Mouse (Mus musculus): ENCODE data around the gene Paqr7.

DNA sequence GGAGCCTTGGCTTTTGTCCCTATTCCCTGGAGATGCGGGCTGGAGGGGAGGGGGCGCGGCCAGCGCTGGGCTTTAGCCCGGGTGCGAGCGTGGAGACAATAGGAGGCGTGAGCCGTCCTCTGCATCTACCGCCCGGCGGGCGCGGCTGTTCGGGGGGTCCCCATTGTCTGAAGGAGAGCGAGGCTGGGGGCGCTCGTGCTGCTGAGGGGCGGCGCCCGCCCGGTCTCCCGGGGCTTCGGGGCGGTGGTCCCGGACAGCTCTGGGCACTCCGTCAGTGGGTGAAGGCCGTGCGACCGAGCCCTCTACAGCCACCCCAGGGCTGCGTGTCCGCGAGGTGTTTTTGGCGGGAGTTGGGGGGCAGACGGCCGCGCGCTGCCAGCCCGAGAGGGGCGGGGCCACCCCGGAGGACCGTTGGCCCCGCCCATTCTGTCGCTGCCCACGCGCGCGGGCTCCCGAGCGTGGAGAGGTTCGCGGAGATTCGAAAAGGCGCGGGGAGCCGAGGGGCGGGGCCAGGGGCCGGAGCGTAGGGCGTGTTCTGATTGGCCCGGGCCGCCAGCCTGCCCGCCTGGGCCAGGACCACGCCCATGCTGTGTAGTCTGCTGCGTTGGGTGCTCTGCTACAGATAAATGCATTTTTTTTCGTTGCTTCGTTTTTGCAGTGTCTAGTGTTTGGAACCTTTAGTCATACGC, 27.8 kb upstream of the Paqr7 start:
- TF ChIP-seq CTCF (conservative IDR thresholded peaks at IDR 0.05 in 1 of 2, IDR thresholded peaks at IDR 0.05 in 1 of 2; ENCODE audit: low read depth in 2 of 2, low read length in 2 of 2) (no peak), EP300 (IDR thresholded peaks at IDR 0.05; ENCODE audit: low read length) (no peak), POLR2A (IDR thresholded peaks at IDR 0.05; ENCODE audit: low read depth, low read length) (0 out of 2 replicates have a peak, but pooled peaks have one; percentile 30), SIN3A (IDR thresholded peaks at IDR 0.05; ENCODE audit: low read length) (peak; percentile 61), SMC3 (IDR thresholded peaks at IDR 0.05; ENCODE audit: low read depth, low read length) (no peak), CHD1 (IDR thresholded peaks at IDR 0.05; ENCODE audit: low read depth, low read length) (no peak), CHD2 (IDR thresholded peaks at IDR 0.05; ENCODE audit: low read length) (no peak), ZKSCAN1 (IDR thresholded peaks at IDR 0.05; ENCODE audit: borderline replicate concordance, low read depth, low read length) (no peak), GABPA (IDR thresholded peaks at IDR 0.05; ENCODE audit: insufficient replicate concordance, low read depth, low read length) (no peak), KAT2A (IDR thresholded peaks at IDR 0.05; ENCODE audit: insufficient replicate concordance, low read length) (no peak), POLR2AphosphoS2 (IDR thresholded peaks at IDR 0.05; ENCODE audit: low read depth, low read length) (no peak), ZNF384 (IDR thresholded peaks at IDR 0.05; ENCODE audit: low read depth, low read length) (no peak), MAFK (IDR thresholded peaks at IDR 0.05; ENCODE audit: insufficient replicate concordance, low read length) (no peak)
